Mouse (Mus musculus): ENCODE data around the gene Gm20830.
"Not testable (repeated sequence)": the region's sequence is repeated elsewhere in the genome, so short reads cannot be mapped to it uniquely, and the experiment has no call there.

Gene Gm20830

DNA sequence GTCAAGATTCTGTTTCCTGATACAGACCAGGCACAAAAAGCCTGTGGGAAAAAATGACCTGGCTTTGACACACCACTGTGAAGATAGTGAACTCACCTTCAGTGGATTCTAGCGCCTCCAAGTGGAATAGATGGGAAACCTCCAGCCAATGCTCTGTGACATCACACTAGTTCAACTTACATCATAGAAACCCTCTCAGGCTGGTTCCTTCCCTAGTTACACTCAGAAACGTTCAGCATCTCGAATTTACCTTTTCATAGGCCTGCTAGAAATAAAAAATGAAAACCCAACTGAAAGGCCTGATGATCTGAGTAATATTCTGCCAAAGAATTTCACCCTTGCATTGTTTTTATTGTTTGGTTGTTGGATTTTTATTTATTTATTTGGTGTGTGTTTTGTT is at the start of gene Gm20830:
TSS of gene Gm20830 (minus strand) at position 101 of the 400 bp plus-strand sequence.
- not testable (repeated sequence) for DNase-seq (ENCODE audit: extremely low spot score, low spot score)
